Mouse (Mus musculus) stomach, adult 2 months (tissue): ENCODE data around the gene Cnot1. TPM values are rescaled to one million over a fixed set of nuclear protein-coding genes. Genes with fewer than 3 reads are reported as not detected.

ENCODE experiments used
- polyA plus RNA-seq: library from polyadenylated mRNA; depleted of rRNA; stranded (reverse); fragments of >200 nt; gene quantifications from 2 replicates; pipeline ENCODE4 v1.2.3, GENCODE M21; 2012; rRNA removed

Gene Cnot1
- 13.6 and 25.4 TPM in 2 replicates for polyA plus RNA-seq

GRCm38 (mm10) chr8:95807331-95807843, at the start of gene Cnot1:
Gene Cnot1 (minus strand): TSS chr8:95807464.

GRCm38 (mm10) chr8:95853102-95853843, 46.0 kb upstream of the Cnot1 start, which contains the start of gene Slc38a7:
Gene Slc38a7 (minus strand): TSS chr8:95853539.

GRCm38 (mm10) chr8:95825162-95825561, 17.9 kb upstream of the Cnot1 start, which contains the start of gene Sap18b:
Gene Sap18b (plus strand): TSS chr8:95825346.

GRCm38 (mm10) chr8:95715676-95716531, 91.4 kb downstream of the Cnot1 start, which contains the start of gene Setd6:
Gene Setd6 (plus strand): TSS chr8:95715881.

GRCm38 (mm10) chr8:95676631-95677030, 130.6 kb downstream of the Cnot1 start, which contains the start of gene Ndrg4:
Gene Ndrg4 (plus strand): TSS chr8:95676980.

Other genes starting within 250 kb of the Cnot1 start
- not detected in 2 replicates for gene Prss54, start 231.1 kb downstream of the Cnot1 start, polyA plus RNA-seq
- 0.24 and 0.74 TPM in 2 replicates for gene Gins3, start 174.0 kb downstream of the Cnot1 start, polyA plus RNA-seq
- 25.7 and 35.4 TPM in 2 replicates for gene Ndrg4, start 130.5 kb downstream of the Cnot1 start, polyA plus RNA-seq
- 9.0 and 11.8 TPM in 2 replicates for gene Setd6, start 91.6 kb downstream of the Cnot1 start, polyA plus RNA-seq
- 10.6 and 13.6 TPM in 2 replicates for gene Sap18b, start 17.9 kb upstream of the Cnot1 start, polyA plus RNA-seq
- 9.6 and 10.1 TPM in 2 replicates for gene Slc38a7, start 46.1 kb upstream of the Cnot1 start, polyA plus RNA-seq
- gene Got2, start 81.1 kb upstream of the Cnot1 start, polyA plus RNA-seq = 48.4 and 48.8 TPM in 2 replicates